Mouse (Mus musculus) brown adipose tissue, adult 24 weeks (tissue): ENCODE results near the gene Iffo2. TPM values are rescaled to one million over a fixed set of nuclear protein-coding genes. Genes with fewer than 3 reads are reported as not detected.

Experiments used
- H3K27ac ChIP-seq: fragments of 200-500 bp; replicated peaks from 2 replicates; pipeline ENCODE4 v1.5.1; 2012; ENCODE audit warnings: low read depth, mild to moderate bottlenecking, low read length
- H3K4me1 ChIP-seq: fragments of 200-500 bp; 2 replicates; pipeline ENCODE4 v1.6.1; 2012; ENCODE audit warnings: low read length, mixed read lengths; ENCODE audit not compliant: control insufficient read depth, insufficient read depth, insufficient read length
- H3K4me3 ChIP-seq: fragments of 200-500 bp; 2 replicates; pipeline ENCODE4 v1.5.1; 2012; ENCODE audit warnings: low read depth, mild to moderate bottlenecking, low read length, moderate library complexity; ENCODE audit not compliant: insufficient read depth
- polyA plus RNA-seq: library from polyadenylated mRNA; stranded (reverse); fragments of >200 nt; gene quantifications from 2 replicates; pipeline ENCODE4 v1.2.4, GENCODE M21; 2012; ENCODE audit not compliant: missing spikeins, insufficient read depth, insufficient read length

Gene Iffo2
- polyA plus RNA-seq, 1 experiment = 8.0 TPM

GRCm38 (mm10) chr4:139583629-139584245 is 53.4 kb downstream of the Iffo2 start:
- Histone ChIP-seq H3K27ac (no peak overlapping the region; the same call in 1 of the 2 replicates), H3K4me3 (no peak overlapping the region), H3K4me1 (peaks cover 83% of the 10 kb centered on the region)

DNA sequence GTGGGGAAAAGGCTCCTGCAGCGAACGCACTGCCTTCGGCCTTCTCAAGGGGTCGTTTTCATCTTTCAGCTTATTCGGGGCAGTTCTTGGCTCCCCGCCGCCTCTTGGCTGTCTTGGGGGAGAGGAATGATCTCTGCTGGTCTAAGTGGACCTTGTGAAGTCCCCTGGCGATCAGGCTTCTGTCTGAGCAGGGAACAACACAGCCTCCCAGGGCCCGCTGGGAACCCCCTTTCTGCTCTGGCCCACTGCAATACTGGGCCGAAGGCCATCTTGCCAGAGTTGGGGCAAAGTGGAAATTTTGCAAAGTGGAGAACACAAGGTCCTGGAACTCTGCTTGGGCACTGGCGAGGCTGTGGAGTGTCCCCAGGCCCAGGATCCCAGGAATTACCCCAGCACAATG is 54.4 kb downstream of the Iffo2 start:
- peak overlapping the region; percentile 96 for H3K27ac ChIP-seq
- H3K4me1 ChIP-seq = peaks cover 77% of the 10 kb centered on the region

GRCm38 (mm10) chr4:139585713-139586112 is 55.4 kb downstream of the Iffo2 start:
- Histone ChIP-seq H3K4me1 (peaks cover 77% of the 10 kb centered on the region), H3K4me3 (no peak overlapping the region), H3K27ac (peak overlapping the region; percentile 96)

More for the DNA sequence above, 54.4 kb downstream of the Iffo2 start:
- H3K4me3 ChIP-seq = no peak overlapping the region

GRCm38 (mm10) chr4:139587370-139587769 is 57.0 kb downstream of the Iffo2 start:
- Histone ChIP-seq H3K27ac (peak overlapping the region; percentile 96), H3K4me1 (peaks cover 62% of the 10 kb centered on the region), H3K4me3 (no peak overlapping the region)

- no peak overlapping the region for H3K4me3 ChIP-seq
- H3K4me1 ChIP-seq = peaks cover 58% of the 10 kb centered on the region
- peak overlapping the region; percentile 96 for H3K27ac ChIP-seq
Measured at GRCm38 (mm10) chr4:139587773-139588172, 57.4 kb downstream of the Iffo2 start.

GRCm38 (mm10) chr4:139589351-139590027 is 59.1 kb downstream of the Iffo2 start:
- peaks cover 56% of the 10 kb centered on the region for H3K4me1 ChIP-seq
- no peak overlapping the region for H3K4me3 ChIP-seq
- peak overlapping the region; percentile 55 for H3K27ac ChIP-seq

DNA sequence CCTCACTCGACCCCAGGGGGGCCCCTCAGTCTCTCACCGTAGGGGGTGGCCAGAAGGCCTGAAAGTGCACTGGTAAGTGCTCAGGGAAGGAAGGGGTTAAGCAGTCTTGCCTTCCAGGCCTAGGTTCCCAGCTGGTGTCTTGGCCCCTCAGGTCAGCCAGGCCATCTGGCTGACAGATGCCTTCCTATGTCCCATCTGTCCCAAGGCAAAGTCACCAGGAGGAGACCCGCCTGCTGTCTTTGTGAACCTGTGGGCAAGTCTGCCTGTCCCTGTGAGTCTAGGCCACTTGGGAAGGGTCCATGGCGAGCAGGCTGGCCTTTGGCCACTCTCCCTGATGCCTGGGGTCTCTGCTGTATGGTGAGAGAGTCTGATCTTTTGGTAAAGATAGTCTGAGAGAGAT is 60.1 kb downstream of the Iffo2 start:
- Histone ChIP-seq H3K27ac (0 out of 2 replicates have a peak overlapping the region, but pooled peaks have one; percentile 55), H3K4me3 (no peak overlapping the region), H3K4me1 (peaks cover 58% of the 10 kb centered on the region)

DNA sequence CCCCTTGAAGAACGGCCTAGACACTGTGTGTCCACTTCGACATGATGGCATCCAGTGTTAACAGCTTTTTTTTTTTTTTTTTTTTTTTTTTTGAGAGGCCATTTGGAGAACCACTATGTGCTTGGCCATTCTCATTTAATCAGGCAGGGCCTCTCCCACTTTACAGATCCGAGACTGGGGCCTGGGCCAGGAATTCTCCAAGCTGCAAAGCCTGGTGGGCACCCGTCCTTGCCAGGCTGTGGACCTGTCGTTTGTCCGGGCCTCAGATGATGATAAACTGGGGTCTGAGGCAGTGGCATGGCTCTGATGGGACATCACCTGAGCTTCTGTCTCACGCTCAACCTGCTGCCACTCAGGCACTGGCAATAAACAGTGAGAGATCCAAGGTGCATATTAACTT is 62.5 kb downstream of the Iffo2 start:
- Histone ChIP-seq H3K4me3 (no peak overlapping the region), H3K4me1 (peaks cover 57% of the 10 kb centered on the region), H3K27ac (peak overlapping the region; percentile 75)

- Histone ChIP-seq H3K4me1 (peaks cover 59% of the 10 kb centered on the region), H3K4me3 (no peak overlapping the region), H3K27ac (peak overlapping the region; percentile 75)
Measured at GRCm38 (mm10) chr4:139593383-139593782, 63.0 kb downstream of the Iffo2 start.

- peak overlapping the region; percentile 78 for H3K27ac ChIP-seq
- H3K4me1 ChIP-seq = peaks cover 61% of the 10 kb centered on the region
- H3K4me3 ChIP-seq = no peak overlapping the region
Measured at GRCm38 (mm10) chr4:139594062-139594461, 63.7 kb downstream of the Iffo2 start.

- Histone ChIP-seq H3K4me3 (no peak overlapping the region), H3K4me1 (peaks cover 69% of the 10 kb centered on the region), H3K27ac (peak overlapping the region; percentile 5; the same call in 1 of the 2 replicates)
Measured at GRCm38 (mm10) chr4:139596715-139597114, 66.4 kb downstream of the Iffo2 start.

DNA sequence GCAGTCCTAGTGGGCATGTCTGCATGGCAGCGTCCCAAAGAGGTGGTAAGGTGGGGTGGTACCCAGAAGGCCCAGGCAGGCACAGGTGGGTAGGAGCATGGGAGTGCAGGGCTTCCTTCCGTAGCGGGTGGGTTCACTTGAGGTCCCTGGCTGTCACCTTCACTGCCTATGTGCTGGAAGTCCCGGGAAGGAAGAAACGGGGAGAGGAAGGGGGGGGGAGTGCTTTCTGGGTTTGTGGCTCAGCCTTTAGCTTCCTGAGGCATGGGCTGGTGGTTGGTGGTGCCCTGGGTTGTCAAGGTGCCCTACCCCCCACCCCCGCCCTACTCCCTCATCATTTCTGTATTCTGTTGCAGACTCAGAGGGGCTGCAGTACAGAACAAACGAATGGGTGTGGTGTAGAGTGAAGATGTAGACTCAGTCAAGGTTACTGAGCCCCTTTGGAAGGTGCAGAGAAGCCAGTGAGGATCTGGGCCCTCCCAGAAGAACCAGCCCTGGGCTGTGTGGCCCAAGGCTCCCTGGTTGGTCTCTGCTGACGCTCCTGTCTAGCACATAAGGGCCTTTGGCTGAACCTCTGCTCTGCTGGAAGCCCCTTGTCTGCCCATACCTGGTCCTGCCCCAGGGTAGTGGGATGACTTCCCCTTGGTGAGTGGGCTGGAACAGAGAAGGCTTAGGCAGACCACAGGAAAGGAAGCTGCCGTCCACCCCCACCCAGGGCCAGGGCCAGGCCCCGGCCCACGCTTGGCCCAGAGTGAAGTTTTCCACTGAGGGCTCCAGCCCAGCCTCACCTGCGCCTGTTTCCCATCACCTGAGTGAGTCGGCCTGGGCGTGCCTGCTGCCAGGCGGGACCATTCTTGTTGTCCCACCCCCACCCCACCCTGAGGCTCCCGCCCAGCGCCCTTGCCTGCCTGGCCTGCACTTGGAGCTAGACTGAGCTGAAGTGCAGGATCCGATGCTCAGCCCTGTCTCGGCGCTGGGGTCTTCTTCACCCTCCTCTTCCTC is 67.2 kb downstream of the Iffo2 start:
- Histone ChIP-seq H3K4me1 (peaks cover 77% of the 10 kb centered on the region), H3K4me3 (no peak overlapping the region), H3K27ac (peak overlapping the region; percentile 88)

GRCm38 (mm10) chr4:139598356-139598755 is 68.0 kb downstream of the Iffo2 start:
- H3K4me1 ChIP-seq = peaks cover 79% of the 10 kb centered on the region
- H3K27ac ChIP-seq = peak overlapping the region; percentile 88
- H3K4me3 ChIP-seq = peak overlapping the region; percentile 30

DNA sequence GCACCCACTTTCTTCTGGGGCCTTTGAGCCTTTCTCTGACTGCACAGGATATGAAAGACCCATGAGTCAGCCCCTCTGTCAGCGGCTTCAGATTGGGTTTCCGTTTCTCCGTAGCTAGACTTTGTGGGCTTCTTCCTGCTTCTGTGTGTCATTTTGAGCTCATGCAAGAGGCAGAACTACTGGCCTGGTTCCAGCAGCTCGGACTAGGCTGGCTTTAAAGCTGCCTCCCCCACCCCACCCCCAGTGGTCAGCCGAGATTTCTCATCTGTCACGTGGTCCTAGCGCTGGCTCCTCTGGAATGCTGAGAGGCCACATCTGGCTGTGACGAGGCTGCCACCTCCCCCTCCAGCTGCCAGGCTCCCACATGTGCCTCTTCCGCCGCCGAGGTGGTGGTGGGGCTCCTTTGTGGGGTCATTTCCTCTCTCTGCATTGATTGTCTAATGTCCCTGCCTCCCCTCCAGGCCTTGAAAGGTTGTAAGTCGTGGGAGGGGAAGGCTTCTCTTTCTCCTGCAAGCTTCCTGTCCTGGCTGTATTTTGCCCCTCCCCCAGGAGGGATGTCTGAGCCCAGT is 68.7 kb downstream of the Iffo2 start:
- Histone ChIP-seq H3K4me3 (peak overlapping the region; percentile 30), H3K4me1 (peaks cover 77% of the 10 kb centered on the region), H3K27ac (peak overlapping the region; percentile 88)
